Mouse (Mus musculus): ENCODE measurements at regions not wholly inside any gene's neighbourhood (a gene's known extent, or its start where the extent isn't known, plus 50 kb on each side); places are given as distances from the start of the nearest gene placed in this dataset.

DNA sequence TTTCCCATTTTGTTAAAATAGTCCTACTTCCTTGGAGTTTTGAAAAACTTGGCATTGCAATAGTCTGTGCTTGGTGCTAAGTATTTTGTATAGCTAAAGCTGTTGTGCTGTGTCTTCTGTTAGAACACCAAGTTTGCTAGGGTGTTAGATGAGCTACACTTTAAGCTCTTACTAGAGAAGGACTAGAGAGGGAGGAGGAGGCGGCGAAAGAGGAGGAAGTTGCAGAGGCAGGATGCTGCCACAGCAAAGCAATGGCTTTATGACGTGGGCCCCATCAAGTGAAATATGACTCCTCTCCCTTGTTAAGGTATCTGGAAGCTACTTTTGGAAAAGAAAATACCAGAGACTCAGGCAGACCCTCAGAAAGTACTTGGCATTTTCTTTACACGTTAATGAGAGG lies 167.8 kb upstream of the Pik3r1 start:
- DNase-seq, result no peak

DNA sequence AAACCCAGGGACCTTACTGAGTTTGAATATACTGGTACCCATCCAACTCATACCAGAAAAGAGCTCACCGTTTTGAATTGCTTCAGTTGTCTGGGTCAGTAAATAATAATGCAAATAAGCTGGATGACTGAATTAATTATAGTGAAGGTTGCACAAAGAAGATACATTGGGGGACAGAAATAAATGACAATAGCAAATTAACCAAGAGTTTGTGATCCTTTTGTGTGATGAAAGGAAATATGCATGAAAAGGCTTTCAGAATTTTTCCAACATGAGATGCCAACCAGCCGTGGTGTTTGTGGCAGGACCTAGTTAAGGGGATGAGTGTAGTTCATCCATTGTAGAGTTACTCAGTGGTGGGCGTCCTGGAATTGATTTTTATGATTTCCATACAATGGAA lies 186.5 kb upstream of the Pik3r1 start:
- DNase-seq, result no peak

DNA sequence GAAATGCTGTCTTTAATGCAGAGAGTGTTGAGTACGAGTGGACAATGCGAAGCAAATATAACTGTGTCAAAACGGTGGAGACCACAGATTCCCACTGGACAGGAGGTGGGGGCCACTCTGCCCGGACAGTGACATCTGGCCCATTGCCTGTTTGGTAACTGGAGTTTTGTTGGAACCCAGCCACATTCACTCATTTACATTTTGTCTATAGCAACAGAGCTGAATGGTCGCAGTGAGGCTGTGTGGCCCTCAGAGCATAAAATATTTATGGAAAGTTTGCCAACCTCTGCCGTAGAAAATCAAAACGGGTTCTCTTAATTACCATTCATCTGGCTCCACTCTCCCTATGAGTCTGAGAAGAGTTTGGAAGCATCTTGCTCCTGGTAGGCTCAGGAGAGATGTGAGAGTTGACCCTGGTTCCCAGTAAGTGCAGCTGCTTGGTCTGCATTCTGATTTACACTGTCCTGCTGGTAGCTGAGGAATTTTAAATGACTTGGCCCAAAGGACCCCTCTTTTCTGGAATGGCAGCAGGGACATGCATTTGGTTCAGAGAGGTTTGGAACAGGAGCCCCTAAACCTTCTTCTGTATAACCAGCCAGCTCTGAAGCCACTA lies 187.9 kb upstream of the Pik3r1 start:
- no peak for DNase-seq

DNA sequence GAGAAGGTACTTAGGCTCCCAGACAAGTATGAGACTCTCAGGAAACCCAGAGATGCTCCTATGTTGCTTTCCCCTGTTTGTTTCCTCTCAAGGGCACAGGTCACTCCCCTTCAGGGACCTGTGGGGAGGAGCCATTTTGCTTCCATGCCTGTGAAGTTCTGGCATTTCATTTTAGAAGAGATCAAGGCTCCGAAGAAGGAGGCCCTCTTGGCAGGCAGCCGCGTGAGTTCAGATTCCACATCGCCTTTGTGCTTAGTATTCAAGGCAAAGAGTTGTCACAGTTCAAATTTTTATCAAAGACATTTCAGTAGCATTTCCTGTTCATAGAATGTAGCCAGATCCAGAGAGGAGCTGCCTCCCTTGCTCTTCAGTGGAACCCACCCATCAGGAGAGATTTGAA lies 189.8 kb upstream of the Pik3r1 start:
- DNase-seq, result peak; percentile 49 to 54

DNA sequence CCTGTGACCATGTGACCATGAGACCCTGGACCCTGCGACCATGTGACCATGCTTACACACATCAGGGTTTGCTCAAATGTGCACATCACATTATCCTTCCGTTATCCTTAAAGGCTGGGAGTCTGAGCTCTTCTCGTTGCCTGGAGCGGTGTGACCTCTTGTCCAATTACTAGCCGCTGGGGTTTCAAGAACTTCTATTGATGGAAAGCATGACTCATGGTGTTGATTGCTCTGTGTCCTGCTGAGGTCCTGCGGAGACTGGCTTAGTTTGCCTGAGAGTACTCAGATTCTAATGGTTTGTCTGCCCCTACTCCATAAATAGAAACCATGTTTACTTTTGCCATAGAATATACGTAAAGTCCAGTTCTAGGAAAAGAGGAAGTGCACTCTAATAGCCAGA lies 197.5 kb upstream of the Pik3r1 start:
- DNase-seq, result peak in 1 of 2 experiments; percentile 23

DNA sequence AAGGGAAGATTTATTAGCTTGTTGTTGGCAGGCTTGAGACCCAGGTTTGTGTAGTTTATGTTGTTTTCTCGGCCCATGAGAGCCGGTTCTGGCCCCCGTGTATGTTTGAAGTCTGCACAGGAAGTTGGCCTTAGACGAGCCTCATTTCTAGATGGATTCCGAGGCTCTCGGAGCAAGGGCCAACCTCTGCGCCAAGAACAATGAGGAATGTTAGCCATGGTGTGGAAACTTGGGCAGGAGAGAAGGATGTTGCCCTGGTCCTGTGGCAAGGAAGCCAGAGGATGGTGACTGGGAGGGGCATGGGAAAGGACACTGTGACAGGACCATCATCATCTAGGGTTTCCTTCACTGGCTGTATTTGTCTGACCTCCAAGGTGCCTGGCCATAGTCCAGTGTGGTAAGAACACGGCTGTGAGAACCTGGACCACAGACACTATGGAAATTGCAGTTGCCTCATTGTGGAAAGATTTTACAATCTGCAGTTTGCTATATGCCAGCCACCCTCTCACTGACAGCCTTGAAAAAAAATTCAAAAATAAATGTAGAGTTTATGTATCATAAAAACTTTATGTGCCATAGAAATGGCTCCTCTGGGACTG lies 198.9 kb upstream of the Pik3r1 start:
- DNase-seq, result peak in 1 of 2 experiments; percentile 8

DNA sequence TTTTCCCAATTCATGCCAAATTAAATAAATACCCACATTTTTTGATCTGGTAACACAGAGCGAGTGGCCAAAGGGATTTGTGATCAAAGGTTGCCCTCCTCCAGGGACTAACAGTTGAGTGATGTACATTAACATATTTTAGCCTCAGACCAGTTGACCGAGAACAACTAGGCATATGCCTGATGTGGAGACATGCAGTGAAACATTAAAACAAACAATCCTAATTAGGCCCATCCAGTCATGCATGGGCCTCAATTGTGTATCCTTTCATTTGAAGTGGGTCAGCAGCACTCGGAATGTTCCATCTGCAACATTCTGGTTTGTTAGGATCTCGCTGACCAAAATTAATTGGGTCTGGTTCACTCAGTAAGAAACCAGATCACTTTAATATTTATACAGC lies 199.4 kb upstream of the Pik3r1 start:
- no peak for DNase-seq

DNA sequence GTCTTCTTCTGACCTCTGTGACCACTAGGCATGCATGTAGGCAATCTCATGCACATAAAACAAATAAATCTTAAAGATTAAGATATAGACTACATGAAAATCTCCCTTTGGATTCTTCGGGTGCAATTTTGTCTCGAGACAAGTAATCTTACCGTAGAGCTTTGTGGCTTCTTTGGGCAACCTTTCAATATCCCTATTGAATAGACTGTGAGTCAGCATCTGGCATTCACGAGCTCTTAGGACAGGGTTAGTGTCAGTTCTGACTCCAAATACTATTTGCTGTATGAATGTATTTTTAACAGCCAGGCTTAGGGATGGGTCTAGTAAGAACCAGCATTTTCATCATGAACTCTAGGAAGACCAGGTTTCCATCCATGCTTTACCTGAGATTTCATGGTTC lies 208.7 kb upstream of the Pik3r1 start:
- DNase-seq, result no peak

DNA sequence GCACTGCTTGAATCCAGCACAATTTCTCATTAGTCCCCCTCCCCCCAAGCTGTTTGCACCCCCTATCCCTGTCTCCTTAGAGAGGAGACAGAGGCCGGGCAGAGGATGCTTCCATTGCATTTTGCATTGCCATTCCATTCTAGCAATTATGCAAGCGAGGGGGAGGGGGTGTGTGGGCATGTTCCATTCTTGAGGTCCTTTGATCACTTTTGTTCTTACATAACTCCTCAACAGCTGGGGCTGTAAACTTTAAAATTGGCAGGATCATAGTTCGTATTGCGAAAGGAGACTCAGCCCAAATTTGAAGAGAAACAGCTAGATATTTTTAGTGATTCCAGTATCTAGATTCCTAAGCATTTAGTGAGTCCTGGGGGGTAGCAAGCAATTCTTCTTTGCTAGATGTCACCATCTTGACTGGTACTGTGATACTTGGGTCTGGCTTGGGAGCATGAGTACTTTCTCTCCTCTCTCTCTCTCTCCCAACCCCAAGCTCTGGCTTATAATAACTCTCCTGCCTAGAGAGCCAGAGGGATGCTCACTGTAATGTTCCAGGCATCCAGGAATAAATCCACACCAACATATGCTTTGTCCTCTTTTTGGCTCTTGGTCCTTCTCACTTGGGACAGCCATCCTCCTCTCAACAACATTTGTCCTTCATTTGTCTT lies 212.3 kb upstream of the Pik3r1 start:
- peak; percentile 64 to 66 for DNase-seq

DNA sequence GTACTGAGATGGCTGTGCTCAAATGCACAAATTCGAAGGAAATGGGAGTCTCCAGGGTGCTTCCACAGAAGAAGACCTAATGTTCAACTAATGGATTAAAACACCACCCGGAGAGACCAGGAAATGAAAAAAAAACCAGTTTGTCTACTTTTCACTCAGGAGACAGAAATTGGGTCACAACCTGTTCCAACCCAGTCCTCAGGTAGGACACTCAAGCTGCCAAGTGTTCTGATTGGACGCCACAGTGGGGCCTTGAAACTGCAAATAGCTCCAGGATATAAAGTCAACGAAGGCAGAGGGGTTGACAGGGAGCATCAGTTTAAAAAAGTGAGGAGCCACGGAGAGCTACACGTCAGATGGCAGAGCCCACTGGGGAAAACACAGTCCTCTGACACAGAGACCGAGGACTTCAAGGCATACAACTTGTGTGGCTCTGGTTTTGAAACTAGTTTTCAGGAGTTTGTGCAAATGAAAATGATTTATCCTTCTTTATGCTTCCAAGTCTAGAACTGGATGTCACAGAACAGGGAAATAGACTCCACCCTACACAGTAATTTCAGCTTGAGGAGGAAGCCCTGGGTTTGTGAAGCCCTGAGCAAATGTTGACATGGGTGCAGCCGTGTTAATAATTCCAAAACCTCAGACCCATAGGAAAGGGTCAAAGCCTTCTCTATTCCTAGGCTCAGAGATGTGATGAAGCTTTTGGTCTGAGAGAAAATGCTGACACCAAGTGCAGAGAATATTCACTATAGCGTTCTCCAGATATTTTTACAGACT lies 220.8 kb upstream of the Pik3r1 start:
- DNase-seq, result no peak

DNA sequence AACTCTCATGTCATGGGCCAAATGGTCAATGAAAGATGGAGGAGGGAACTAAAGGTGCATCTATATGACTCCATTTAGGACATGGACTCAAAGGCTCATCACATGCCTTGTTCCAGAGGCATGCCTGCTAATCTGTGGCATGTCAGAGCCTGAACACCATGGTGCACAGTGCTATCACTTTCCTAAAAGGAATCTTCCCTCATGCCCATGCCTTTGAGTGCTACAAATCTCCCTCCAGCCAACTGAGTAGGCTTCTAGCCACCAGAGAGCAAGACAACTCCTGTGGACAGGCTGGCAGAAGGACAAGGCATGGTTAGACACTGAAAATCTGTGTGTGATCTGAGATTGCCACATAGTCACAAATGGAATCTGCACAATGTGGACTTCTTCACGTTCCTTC lies 223.7 kb upstream of the Pik3r1 start:
- DNase-seq, result peak; percentile 44 to 58

DNA sequence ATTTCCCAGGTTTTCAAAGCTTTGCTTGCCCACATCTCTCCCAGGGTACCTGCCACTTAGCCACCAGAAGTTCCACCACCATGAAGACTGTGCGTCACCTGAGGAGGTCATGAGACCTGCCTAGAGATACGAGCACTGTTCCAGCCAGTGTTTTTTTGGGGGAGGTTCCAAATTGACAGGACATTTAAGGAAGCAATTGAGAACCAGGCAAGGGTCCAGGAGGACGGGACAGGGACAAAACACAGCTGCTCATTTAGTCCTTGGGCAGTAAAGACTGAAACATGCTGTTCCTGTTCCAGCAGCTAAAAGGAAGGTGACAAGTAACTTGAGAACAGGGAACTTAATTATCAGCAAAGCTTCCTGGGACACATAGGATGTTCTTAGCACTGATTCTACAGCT lies 226.8 kb upstream of the Pik3r1 start:
- peak; percentile 89 to 91 for DNase-seq

DNA sequence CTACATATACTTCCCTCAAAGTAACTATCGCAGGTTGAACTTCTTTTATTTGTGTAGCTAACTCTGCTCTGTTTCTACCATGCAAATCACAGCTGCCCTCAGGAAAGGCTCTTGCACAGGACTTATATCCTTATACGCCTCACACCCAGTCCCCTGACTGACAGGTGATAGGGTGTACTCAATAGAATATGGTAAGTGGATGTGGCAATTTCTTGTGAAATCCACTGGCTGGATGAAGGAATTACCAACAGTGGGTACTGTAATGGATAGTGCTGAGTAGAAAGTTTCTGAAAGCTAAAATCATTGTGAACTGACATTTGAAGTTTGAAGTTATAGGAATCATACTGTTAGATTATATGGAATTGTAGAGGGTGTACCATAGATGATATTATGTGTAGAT lies 227.5 kb upstream of the Pik3r1 start:
- peak in 1 of 2 experiments; percentile 23 for DNase-seq

DNA sequence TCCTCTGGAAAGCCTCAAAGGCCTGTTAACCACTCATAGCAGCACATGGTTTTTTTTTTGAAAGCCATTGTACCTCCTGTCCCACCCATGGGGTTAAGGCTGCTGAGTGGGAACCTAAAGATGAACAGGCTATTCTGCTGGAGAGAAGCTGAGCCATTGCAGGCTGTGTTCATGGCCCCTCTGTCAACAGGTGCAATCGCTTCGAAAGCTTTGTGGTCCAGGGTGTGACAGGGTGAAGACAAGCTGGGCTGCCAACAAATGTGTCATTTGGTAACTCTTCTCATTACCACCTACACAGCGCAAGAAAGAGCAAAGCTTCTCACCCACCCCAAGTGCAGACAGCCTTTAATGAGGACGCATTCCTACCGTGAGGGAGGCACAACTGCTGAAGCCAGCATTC lies 228.1 kb upstream of the Pik3r1 start:
- DNase-seq, result no peak

DNA sequence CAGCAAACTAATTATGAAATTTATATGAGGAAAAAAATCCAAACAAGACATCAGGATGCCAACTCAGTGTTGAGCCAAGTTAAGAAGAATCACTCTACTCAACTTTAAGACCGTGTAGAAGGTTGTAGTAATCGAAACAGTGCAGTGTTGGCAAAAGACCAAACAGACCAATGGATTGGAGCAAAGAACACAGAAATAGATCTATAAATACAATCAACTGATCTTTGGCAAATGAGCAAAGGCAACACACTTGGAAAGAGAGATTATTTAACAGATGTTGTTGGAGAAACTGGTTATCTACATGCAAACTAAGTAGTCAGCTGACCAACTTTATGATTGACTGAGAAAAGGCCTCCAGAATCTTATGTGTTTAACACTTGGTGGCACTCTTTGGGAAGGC lies 229.4 kb upstream of the Pik3r1 start:
- DNase-seq, result no peak

DNA sequence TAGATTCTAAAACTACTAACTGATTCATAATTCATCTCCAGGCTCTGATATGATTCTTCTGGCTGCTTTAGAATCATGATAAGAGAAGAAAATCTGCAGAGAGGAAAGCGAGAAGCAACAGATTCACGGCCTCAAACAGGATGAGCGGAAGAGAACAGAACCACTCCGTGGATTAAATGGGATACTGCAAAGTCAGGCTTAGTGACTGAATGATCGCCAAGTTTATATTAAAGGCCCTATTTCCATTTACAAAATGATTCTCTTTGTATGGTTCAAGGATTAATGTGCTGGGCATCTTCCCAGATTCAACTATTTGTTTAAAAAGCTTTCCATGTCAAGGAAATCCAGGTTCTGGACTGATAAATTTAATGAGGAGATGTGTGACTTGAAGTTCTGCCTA lies 238.5 kb upstream of the Pik3r1 start:
- no peak for DNase-seq

DNA sequence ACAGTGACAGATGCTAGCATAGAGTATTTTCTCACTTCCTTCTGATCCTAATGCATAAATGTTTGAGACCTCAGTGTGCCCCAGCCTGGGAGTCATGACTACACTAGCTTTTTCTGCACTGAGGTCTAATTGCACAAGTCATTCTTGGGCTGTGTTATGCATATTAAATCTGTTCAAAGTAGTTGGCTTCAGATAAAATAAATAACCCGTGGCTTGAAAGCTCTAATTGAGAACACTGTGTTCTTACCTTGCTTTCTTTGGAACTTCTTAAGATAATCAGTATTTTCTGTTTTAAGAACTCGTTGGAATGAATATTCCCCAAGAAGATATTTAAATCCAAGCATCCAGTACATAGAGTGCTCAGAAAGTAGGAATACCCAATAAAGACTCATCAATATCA lies 243.9 kb upstream of the Pik3r1 start:
- DNase-seq, result no peak

DNA sequence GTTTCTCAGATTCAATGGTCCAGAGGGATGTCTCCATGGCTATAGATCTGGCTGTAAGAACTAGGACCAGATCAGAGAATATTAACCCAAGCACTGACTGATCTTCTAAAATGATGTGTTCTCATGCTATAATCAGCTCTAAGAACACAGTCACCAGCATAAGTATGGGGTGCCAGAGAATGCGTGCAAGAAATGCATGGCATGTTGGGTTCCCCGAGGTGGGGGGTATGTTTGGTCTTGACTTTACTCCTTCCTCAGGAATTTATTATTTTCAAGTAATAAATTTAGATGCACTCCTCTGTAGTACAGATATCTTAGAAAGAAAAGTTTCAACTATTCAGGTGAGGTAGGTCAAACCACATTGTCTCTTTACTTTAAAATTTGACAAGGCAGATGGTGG lies 246.5 kb upstream of the Pik3r1 start:
- no peak for DNase-seq

DNA sequence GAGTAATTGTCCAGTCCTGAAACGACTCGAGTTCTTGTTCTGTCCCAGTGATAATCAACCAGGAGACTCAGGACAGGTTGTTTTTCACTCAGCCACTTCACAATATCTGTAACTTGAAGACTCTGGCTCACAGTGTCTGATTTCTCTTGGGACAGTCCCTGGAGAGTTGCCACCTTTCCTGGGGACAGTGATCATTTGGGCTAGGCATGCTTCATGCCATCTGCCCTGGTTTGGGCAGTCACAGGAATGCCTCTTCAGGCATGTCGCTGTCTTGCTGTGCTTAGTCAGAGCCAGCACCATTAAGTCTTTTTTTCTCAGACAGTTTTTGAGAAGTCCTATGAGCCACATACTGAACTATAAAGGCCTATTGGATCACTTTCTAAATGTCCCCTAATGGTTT lies 246.9 kb upstream of the Pik3r1 start:
- DNase-seq, result peak; percentile 76 to 82

DNA sequence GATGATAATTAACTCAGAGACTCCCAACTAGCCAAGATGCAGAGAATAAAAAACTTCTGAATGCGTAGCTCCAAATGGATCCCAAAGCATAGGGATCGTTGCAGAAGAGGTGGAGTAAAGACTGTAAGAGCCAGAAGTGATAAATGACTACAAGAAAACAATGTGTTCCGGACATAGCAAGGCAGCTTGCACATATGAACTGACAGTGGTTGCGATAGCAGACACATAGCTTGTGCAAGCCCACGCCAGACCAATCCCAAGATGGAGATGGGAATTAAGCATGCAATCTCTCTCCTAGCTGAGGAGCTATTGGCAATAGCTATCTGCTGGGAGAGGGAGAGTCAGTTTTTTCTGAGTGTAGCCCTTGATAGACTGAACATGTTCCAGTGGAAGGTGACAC lies 248.5 kb upstream of the Pik3r1 start:
- no peak for DNase-seq

DNA sequence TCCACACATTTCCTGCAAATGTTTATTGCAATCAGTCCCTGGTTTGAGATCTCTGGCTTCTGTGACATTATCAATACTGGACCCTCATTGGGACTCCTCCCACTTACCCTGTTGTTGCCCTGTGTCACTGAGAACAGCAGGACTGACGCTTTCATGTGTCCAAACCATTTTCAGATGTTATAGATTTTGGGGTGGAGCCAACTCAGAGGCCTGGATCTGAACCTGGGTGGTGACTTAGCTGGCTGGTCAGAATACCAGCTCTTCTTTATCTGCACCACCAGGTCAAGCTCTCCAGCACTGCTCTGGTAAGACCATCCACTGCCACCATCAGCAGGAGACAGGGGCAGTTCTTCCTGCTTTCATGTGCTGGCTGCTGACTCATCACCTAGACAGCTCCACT lies 254.3 kb upstream of the Pik3r1 start:
- DNase-seq, result no peak

DNA sequence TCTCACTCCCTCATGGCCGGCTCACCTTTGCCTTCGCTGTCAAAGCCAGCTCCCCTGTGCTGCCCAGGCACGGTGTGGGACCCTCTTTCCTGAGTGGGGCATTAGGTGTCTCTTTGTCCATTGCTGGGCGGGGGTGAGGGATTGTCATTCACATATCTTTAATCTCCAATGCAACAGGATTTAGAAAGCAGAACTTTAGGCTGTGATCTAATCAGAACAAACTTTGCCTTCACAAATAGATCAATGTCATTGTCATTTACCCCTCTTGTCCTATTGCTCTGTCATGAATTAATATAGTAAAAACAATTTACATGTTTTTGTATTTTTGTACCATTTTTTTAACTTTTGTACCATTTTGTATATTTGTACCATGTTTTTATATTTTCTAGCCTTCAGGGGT lies 254.7 kb upstream of the Pik3r1 start:
- no peak for DNase-seq

DNA sequence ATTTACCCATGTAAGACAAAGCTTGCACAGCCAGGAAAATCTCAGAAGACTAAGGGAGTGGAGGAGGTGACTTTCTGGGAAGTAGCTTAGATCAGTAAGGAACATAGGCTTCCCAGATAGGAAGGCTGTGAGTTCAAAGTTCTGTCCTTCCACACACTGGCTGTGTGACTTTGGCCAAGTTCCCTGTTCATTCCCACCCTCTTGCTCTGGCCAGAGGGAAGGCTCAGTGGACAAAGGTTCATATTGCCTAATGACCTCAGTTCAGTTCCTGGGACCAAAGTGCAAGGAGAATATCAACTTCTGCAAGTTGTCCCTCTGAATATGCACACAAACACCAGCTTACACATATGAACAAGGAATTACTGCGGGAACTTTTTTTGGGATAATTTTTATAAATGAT lies 255.6 kb upstream of the Pik3r1 start:
- no peak for DNase-seq

All from heart, adult 18-20 months (tissue).